Mouse (Mus musculus): ENCODE measurements around the gene Ywhah. TPM values are rescaled to one million over a fixed set of nuclear protein-coding genes. Genes with fewer than 3 reads are reported as not detected.
"Not testable (repeated sequence)": the region's sequence is repeated elsewhere in the genome, so short reads cannot be mapped to it uniquely, and the experiment has no call there.

Ywhah gene
- polyA plus RNA-seq, 2 experiments: 132 to 183 TPM

- Histone ChIP-seq H3K9ac (replicated peaks) (no peak overlapping the region), H3K27me3 (ENCODE audit: control insufficient read depth, insufficient read depth, low read length) (no peaks in the 10 kb centered on the region), H3K9me3 (ENCODE audit: control insufficient read depth, low read length) (no peaks in the 10 kb centered on the region), H3K27ac (no peak overlapping the region), H3K36me3 (replicated peaks; ENCODE audit: control insufficient read depth, insufficient read depth, low read depth) (peaks cover 41% of the 10 kb centered on the region), H3K4me2 (ENCODE audit: low read depth) (no peak overlapping the region), H3K4me1 (replicated peaks; ENCODE audit: control insufficient read depth in 2 of 2, insufficient read depth in 2 of 2, low read length in 1 of 2) (peaks cover 24 to 33% of the 10 kb centered on the region in 2 experiments), H3K4me3 (ENCODE audit: insufficient read depth in 1 of 2, low read depth in 2 of 2, low read length in 2 of 2) (no peak overlapping the region)
- DNase-seq (ENCODE audit: low read depth in 3 of 3, low spot score in 3 of 3): no peak
- no peak for TF ChIP-seq EP300 (IDR thresholded peaks at IDR 0.05; ENCODE audit: low read depth)
- TF ChIP-seq CTCF (IDR thresholded peaks at IDR 0.05; ENCODE audit: low read depth): no peak
- 68% methylated on average over 2 of the region's 2 CpGs for WGBS (ENCODE audit: insufficient replicate concordance)
- no peak for ATAC-seq (ENCODE audit: insufficient read depth)
Measured at GRCm38 (mm10) chr5:33028656-33029055, 10.0 kb downstream of the Ywhah start.

- Histone ChIP-seq H3K9ac (replicated peaks) (no peak overlapping the region), H3K27ac (no peak overlapping the region), H3K36me3 (replicated peaks; ENCODE audit: control insufficient read depth, insufficient read depth, low read depth) (peaks cover 23% of the 10 kb centered on the region), H3K4me3 (ENCODE audit: insufficient read depth in 1 of 2, low read depth in 2 of 2, low read length in 2 of 2) (no peak overlapping the region), H3K4me2 (ENCODE audit: low read depth) (no peak overlapping the region), H3K4me1 (replicated peaks; ENCODE audit: control insufficient read depth in 2 of 2, insufficient read depth in 2 of 2, low read length in 1 of 2) (peaks cover 29 to 34% of the 10 kb centered on the region in 2 experiments), H3K27me3 (ENCODE audit: control insufficient read depth, insufficient read depth, low read length) (no peaks in the 10 kb centered on the region), H3K9me3 (ENCODE audit: control insufficient read depth, low read length) (no peaks in the 10 kb centered on the region)
- ATAC-seq (ENCODE audit: insufficient read depth) (no peak), DNase-seq (ENCODE audit: low read depth in 3 of 3, low spot score in 3 of 3) (no peak)
- 70% methylated on average over 4 of the region's 4 CpGs for WGBS (ENCODE audit: insufficient replicate concordance)
- no peak for TF ChIP-seq CTCF (IDR thresholded peaks at IDR 0.05; ENCODE audit: low read depth)
- no peak for TF ChIP-seq EP300 (IDR thresholded peaks at IDR 0.05; ENCODE audit: low read depth)
Measured at GRCm38 (mm10) chr5:33030425-33031175, 12.0 kb downstream of the Ywhah start.

GRCm38 (mm10) chr5:33032036-33032773 lies 13.6 kb downstream of the Ywhah start:
- Histone ChIP-seq H3K4me3 (ENCODE audit: insufficient read depth in 1 of 2, low read depth in 2 of 2, low read length in 2 of 2) (peak overlapping the region in 1 of 2 experiments; percentile 15; a peak in 2 of 4 replicates), H3K4me2 (ENCODE audit: low read depth) (peak overlapping the region; percentile 53), H3K9me3 (ENCODE audit: control insufficient read depth, low read length) (no peaks in the 10 kb centered on the region), H3K9ac (replicated peaks) (no peak overlapping the region; the same call in 1 of the 2 replicates), H3K27ac (peak overlapping the region; percentile 27; the same call in 1 of the 2 replicates), H3K27me3 (ENCODE audit: control insufficient read depth, insufficient read depth, low read length) (no peaks in the 10 kb centered on the region), H3K4me1 (replicated peaks; ENCODE audit: control insufficient read depth in 2 of 2, insufficient read depth in 2 of 2, low read length in 1 of 2) (peaks cover 29 to 34% of the 10 kb centered on the region in 2 experiments), H3K36me3 (replicated peaks; ENCODE audit: control insufficient read depth, insufficient read depth, low read depth) (peaks cover 10% of the 10 kb centered on the region)
- TF ChIP-seq CTCF (IDR thresholded peaks at IDR 0.05; ENCODE audit: low read depth) (no peak), EP300 (IDR thresholded peaks at IDR 0.05; ENCODE audit: low read depth) (no peak)
- 48% methylated on average over 10 of the region's 10 CpGs for WGBS (ENCODE audit: insufficient replicate concordance)
- no peak for DNase-seq (ENCODE audit: low read depth in 3 of 3, low spot score in 3 of 3)
- peak; percentile 47; the same call in 1 of the 2 replicates for ATAC-seq (ENCODE audit: insufficient read depth)

- H3K9ac ChIP-seq (replicated peaks): no peak overlapping the region
- peak; percentile 87 for ATAC-seq (ENCODE audit: insufficient read depth)
- no peak overlapping the region for H3K4me3 ChIP-seq (ENCODE audit: insufficient read depth in 1 of 2, low read depth in 2 of 2, low read length in 2 of 2)
- peaks cover 29 to 34% of the 10 kb centered on the region in 2 experiments for H3K4me1 ChIP-seq (replicated peaks; ENCODE audit: control insufficient read depth in 2 of 2, insufficient read depth in 2 of 2, low read length in 1 of 2)
- peak overlapping the region; percentile 28 for H3K27ac ChIP-seq
- peak; percentile 82 for TF ChIP-seq EP300 (IDR thresholded peaks at IDR 0.05; ENCODE audit: low read depth)
- peak; percentile 97 for TF ChIP-seq CTCF (IDR thresholded peaks at IDR 0.05; ENCODE audit: low read depth)
- peak; percentile 73 to 86 (median 73) for DNase-seq (ENCODE audit: low read depth in 3 of 3, low spot score in 3 of 3)
- under 1% methylated on average over 4 of the region's 4 CpGs for WGBS (ENCODE audit: insufficient replicate concordance)
- H3K9me3 ChIP-seq (ENCODE audit: control insufficient read depth, low read length): no peaks in the 10 kb centered on the region
- H3K36me3 ChIP-seq (replicated peaks; ENCODE audit: control insufficient read depth, insufficient read depth, low read depth): peaks cover 6% of the 10 kb centered on the region
- H3K27me3 ChIP-seq (ENCODE audit: control insufficient read depth, insufficient read depth, low read length): no peaks in the 10 kb centered on the region
- peak overlapping the region; percentile 31 for H3K4me2 ChIP-seq (ENCODE audit: low read depth)
Measured at GRCm38 (mm10) chr5:33033121-33033520, 14.5 kb downstream of the Ywhah start.

- not testable (repeated sequence) for H3K36me3 ChIP-seq (replicated peaks; ENCODE audit: control insufficient read depth, insufficient read depth, low read depth); H3K27ac ChIP-seq; H3K4me3 ChIP-seq (ENCODE audit: insufficient read depth in 1 of 2, low read depth in 2 of 2, low read length in 2 of 2); H3K27me3 ChIP-seq (ENCODE audit: control insufficient read depth, insufficient read depth, low read length); H3K9me3 ChIP-seq (ENCODE audit: control insufficient read depth, low read length)
- ATAC-seq (ENCODE audit: insufficient read depth): peak; percentile 49; the same call in 1 of the 2 replicates
- DNase-seq (ENCODE audit: low read depth in 3 of 3, low spot score in 3 of 3): peak in 1 of 3 experiments; percentile 62
- Histone ChIP-seq H3K4me2 (ENCODE audit: low read depth) (peak overlapping the region; percentile 44), H3K9ac (replicated peaks) (peak overlapping the region; percentile 29; the same call in 1 of the 2 replicates), H3K4me1 (replicated peaks; ENCODE audit: control insufficient read depth in 2 of 2, insufficient read depth in 2 of 2, low read length in 1 of 2) (peaks cover 29 to 34% of the 10 kb centered on the region in 2 experiments)
- 39% methylated on average over 8 of the region's 8 CpGs for WGBS (ENCODE audit: insufficient replicate concordance)
Measured at GRCm38 (mm10) chr5:33033633-33034032, 15.0 kb downstream of the Ywhah start.
